In the genomic region with DNA sequence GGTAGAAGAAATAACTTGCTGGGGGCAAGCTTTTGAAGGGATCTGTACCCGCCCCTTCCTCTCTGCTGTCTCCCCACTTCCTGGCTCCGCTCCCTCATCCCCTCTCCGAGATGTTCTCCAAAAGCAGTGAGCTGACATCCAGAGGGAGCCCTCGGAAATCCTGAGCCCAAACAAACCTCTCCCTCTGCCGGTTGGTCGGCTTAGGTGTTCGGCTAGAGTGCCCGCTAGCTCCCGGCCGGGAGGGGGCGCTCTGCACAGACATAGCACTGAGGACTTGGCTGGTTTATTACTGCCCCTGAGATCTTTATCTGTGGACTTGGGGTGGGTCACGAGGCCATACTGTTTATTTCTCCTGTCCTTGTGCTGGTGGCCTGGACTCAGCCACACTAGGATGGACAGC, we compare ENCODE assay signal across 11 mouse cellular contexts. TPM values are rescaled to one million over a fixed set of nuclear protein-coding genes. Genes with fewer than 3 reads are reported as not detected.
A peak's percentile ranks its signal among the peaks of the same experiment; 100 is the strongest.
DNase-seq lines count a peak whose midpoint lies in the region; ATAC-seq and TF ChIP-seq lines count a peak whose summit lies in the region.
"Had no signal": no experiment of that assay in that cellular context is flagged by ENCODE, and none has a peak within 500 bp of the region (broad histone marks: within the 10 kb centered on the region; RNA-seq: fewer than 3 reads in every experiment).

No protein-coding gene starts in this region.

- no peak overlapping the region for H3K4me3 ChIP-seq in kidney, adult 2 months (ENCODE audit: insufficient read depth, low read depth, low read length)
- no peak overlapping the region for H3K4me3 ChIP-seq in kidney, embryonic 14.5 days (ENCODE audit: low read length)
- H3K4me3 ChIP-seq in ES-Bruce4 (ENCODE audit: low read depth, low read length): no peak overlapping the region
- no peak overlapping the region for H3K4me3 ChIP-seq in cortical plate, adult 2 months (ENCODE audit: insufficient read depth, low read length)
- H3K4me3 ChIP-seq: kidney, embryonic 15.5 days had no signal

- no peaks in the 10 kb centered on the region for H3K36me3 ChIP-seq in kidney, adult 2 months (ENCODE audit: control insufficient read depth, insufficient read depth, low read length)
- no peaks in the 10 kb centered on the region for H3K36me3 ChIP-seq in kidney, embryonic 14.5 days (ENCODE audit: control insufficient read depth, insufficient read depth, low read length)
- H3K36me3 ChIP-seq in ES-Bruce4 (ENCODE audit: control insufficient read depth, insufficient read depth, low read length, poor library complexity, severe bottlenecking): no peaks in the 10 kb centered on the region
- H3K36me3 ChIP-seq: kidney, embryonic 15.5 days had no signal

- H3K4me2 ChIP-seq in kidney, embryonic 14.5 days (replicated peaks; ENCODE audit: low read depth, low read length): no peak overlapping the region
- H3K4me2 ChIP-seq: kidney, embryonic 15.5 days had no signal

- peak; percentile 45 for TF ChIP-seq CTCF in kidney, adult 2 months (conservative IDR thresholded peaks at IDR 0.05; ENCODE audit: insufficient read depth, insufficient read length, low read depth, low read length)
- peak; percentile 77 for TF ChIP-seq CTCF in ES-Bruce4 (IDR thresholded peaks at IDR 0.05; ENCODE audit: low read depth, low read length)
- 0 out of 2 replicates have a peak, but pooled peaks have one; percentile 12 for TF ChIP-seq CTCF in cortical plate, adult 2 months (IDR thresholded peaks at IDR 0.05; ENCODE audit: extremely low read depth, insufficient read depth, low read length)

- no peak for DNase-seq in kidney, adult 2 months
- no peak for DNase-seq in right cerebral cortex, postnatal 36 days (ENCODE audit: low spot score in 2 of 2)
- no peak for DNase-seq in embryo, embryonic 11 days
- no peak for DNase-seq in urinary bladder, postnatal 10 days (ENCODE audit: low spot score)
- DNase-seq: adrenal gland, adult 2 months had no signal

- H3K9ac ChIP-seq in kidney, embryonic 14.5 days (ENCODE audit: low read depth, low read length): no peak overlapping the region
- H3K9ac ChIP-seq in ES-Bruce4 (ENCODE audit: low read depth, poor library complexity, severe bottlenecking): no peak overlapping the region
- H3K9ac ChIP-seq: kidney, embryonic 15.5 days had no signal

- H3K27me3 ChIP-seq in kidney, adult 2 months (replicated peaks; ENCODE audit: control insufficient read depth, insufficient read depth, low read length): no peaks in the 10 kb centered on the region
- no peaks in the 10 kb centered on the region for H3K27me3 ChIP-seq in kidney, embryonic 14.5 days (ENCODE audit: control insufficient read depth, insufficient read depth, low read length)
- H3K27me3 ChIP-seq in ES-Bruce4 (ENCODE audit: control insufficient read depth, insufficient read depth, low read length, poor library complexity, severe bottlenecking): no peaks in the 10 kb centered on the region

- 58% methylated on average over 12 of the region's 12 CpGs for WGBS in kidney, adult 2 months
- WGBS in kidney, embryonic 14.5 days: 61% methylated on average over 12 of the region's 12 CpGs

- ATAC-seq in kidney, embryonic 14.5 days (ENCODE audit: low FRiP score, low TSS enrichment): no peak
- ATAC-seq in megakaryocyte progenitor cell, adult 5-6 weeks (replicated peaks; ENCODE audit: poor library complexity): 0 out of 2 replicates have a peak, but pooled peaks have one; percentile 36

- TF ChIP-seq EP300 in ES-Bruce4 (IDR thresholded peaks at IDR 0.05; ENCODE audit: insufficient read depth, low read depth, low read length): no peak

- no peak overlapping the region for H3K27ac ChIP-seq in kidney, adult 2 months (ENCODE audit: insufficient read depth, low read depth, low read length)
- H3K27ac ChIP-seq in kidney, embryonic 14.5 days (ENCODE audit: low read depth, low read length): no peak overlapping the region
- no peak overlapping the region for H3K27ac ChIP-seq in ES-Bruce4 (ENCODE audit: insufficient read depth, low read length)
- H3K27ac ChIP-seq in cortical plate, adult 2 months (ENCODE audit: insufficient read depth, low read length): no peak overlapping the region
- H3K27ac ChIP-seq: kidney, embryonic 15.5 days had no signal

- no peaks in the 10 kb centered on the region for H3K9me3 ChIP-seq in kidney, embryonic 14.5 days (ENCODE audit: control insufficient read depth, low read length)
- H3K9me3 ChIP-seq in ES-Bruce4 (replicated peaks; ENCODE audit: control insufficient read depth, insufficient read depth, low read length, poor library complexity, severe bottlenecking): no peaks in the 10 kb centered on the region
- H3K9me3 ChIP-seq: kidney, embryonic 15.5 days had no signal

- peaks cover 3% of the 10 kb centered on the region; the same call in 1 of the 2 replicates for H3K4me1 ChIP-seq in kidney, adult 2 months (ENCODE audit: control insufficient read depth, insufficient read depth, low read length)
- peaks cover 28% of the 10 kb centered on the region for H3K4me1 ChIP-seq in kidney, embryonic 14.5 days (ENCODE audit: control insufficient read depth, insufficient read depth, low read length)
- no peaks in the 10 kb centered on the region for H3K4me1 ChIP-seq in ES-Bruce4 (ENCODE audit: control insufficient read depth, insufficient read depth, low read length)
- H3K4me1 ChIP-seq in cortical plate, adult 2 months (ENCODE audit: control insufficient read depth, insufficient read depth, low read length): no peaks in the 10 kb centered on the region

- TF ChIP-seq POLR2A in kidney, adult 2 months (IDR thresholded peaks at IDR 0.05; ENCODE audit: low read depth, low read length): no peak
- no peak for TF ChIP-seq POLR2A in ES-Bruce4 (IDR thresholded peaks at IDR 0.05; ENCODE audit: insufficient read depth, low read length)
- no peak for TF ChIP-seq POLR2A in cortical plate, adult 2 months (IDR thresholded peaks at IDR 0.05; ENCODE audit: extremely low read depth, insufficient read depth, low read length)

RNA-seq across cellular contexts. Expression of gene Wfdc1, which starts 3.1 kb away (rescaled TPM):
- 8.4 and 11.8 TPM in 2 replicates for polyA plus RNA-seq in kidney, adult 2 months (2012; rRNA removed)
- 1.8 and 1.9 TPM in 2 replicates for polyA plus RNA-seq in kidney, embryonic 14.5 days (2014; fragmentation: Nextera tagmentation; extraction: Ambion mirVana)
- polyA plus RNA-seq in ES-Bruce4 (2011; ENCODE audit: insufficient read depth, insufficient read length, low read depth, missing spikeins): not detected in 2 replicates
- polyA plus RNA-seq in cortical plate, adult 2 months (2012; rRNA removed): 17.5 and 20.3 TPM in 2 replicates
- not detected in 2 replicates for total RNA-seq in megakaryocyte progenitor cell, adult 5-6 weeks (2015)
- total RNA-seq in megakaryocyte progenitor cell, adult 5-6 weeks (2017): not detected in 2 replicates
- total RNA-seq: megakaryocyte-erythroid progenitor cell, adult 5-6 weeks had no signal

RNA-seq across cellular contexts. Expression of gene Atp2c2, which starts 30.5 kb away (rescaled TPM):
- 0.24 and 0.52 TPM in 2 replicates for polyA plus RNA-seq in kidney, adult 2 months (2012; rRNA removed)
- polyA plus RNA-seq in kidney, embryonic 14.5 days (2014; fragmentation: Nextera tagmentation; extraction: Ambion mirVana): 0.97 and 1.2 TPM in 2 replicates
- 2.8 and 3.4 TPM in 2 replicates for polyA plus RNA-seq in ES-Bruce4 (2011; ENCODE audit: insufficient read depth, insufficient read length, low read depth, missing spikeins)
- polyA plus RNA-seq in cortical plate, adult 2 months (2012; rRNA removed): 0.96 and 1.1 TPM in 2 replicates
- not detected in 2 replicates for total RNA-seq in megakaryocyte progenitor cell, adult 5-6 weeks (2015)
- not detected in 2 replicates for total RNA-seq in megakaryocyte progenitor cell, adult 5-6 weeks (2017)
- polyA plus RNA-seq: adrenal gland, adult 2 months had no signal

RNA-seq across cellular contexts. Expression of gene Kcng4, which starts 33.8 kb away (rescaled TPM):
- 0.56 and 0.58 TPM in 2 replicates for polyA plus RNA-seq in kidney, adult 2 months (2012; rRNA removed)
- polyA plus RNA-seq in kidney, embryonic 14.5 days (2014; fragmentation: Nextera tagmentation; extraction: Ambion mirVana): 0.22 TPM in 1 of 2 replicates, not detected in the other
- polyA plus RNA-seq in ES-Bruce4 (2011; ENCODE audit: insufficient read depth, insufficient read length, low read depth, missing spikeins): not detected in 2 replicates
- 5.3 and 5.5 TPM in 2 replicates for polyA plus RNA-seq in cortical plate, adult 2 months (2012; rRNA removed)
- total RNA-seq in megakaryocyte progenitor cell, adult 5-6 weeks (2015): not detected in 2 replicates
- total RNA-seq in megakaryocyte progenitor cell, adult 5-6 weeks (2017): not detected in 2 replicates
- total RNA-seq: megakaryocyte-erythroid progenitor cell, adult 5-6 weeks had no signal

RNA-seq across cellular contexts. Expression of gene Adad2, which starts 56.7 kb away (rescaled TPM):
- polyA plus RNA-seq in kidney, adult 2 months (2012; rRNA removed): not detected in 2 replicates
- polyA plus RNA-seq in kidney, embryonic 14.5 days (2014; fragmentation: Nextera tagmentation; extraction: Ambion mirVana): 0.29 TPM in 1 of 2 replicates, not detected in the other
- polyA plus RNA-seq in ES-Bruce4 (2011; ENCODE audit: insufficient read depth, insufficient read length, low read depth, missing spikeins): 1.7 and 2.0 TPM in 2 replicates
- polyA plus RNA-seq in cortical plate, adult 2 months (2012; rRNA removed): 0.08 and 0.23 TPM in 2 replicates
- not detected in 2 replicates for total RNA-seq in megakaryocyte progenitor cell, adult 5-6 weeks (2015)
- not detected in 2 replicates for total RNA-seq in megakaryocyte progenitor cell, adult 5-6 weeks (2017)
- total RNA-seq: adrenal gland, adult 2 months; megakaryocyte-erythroid progenitor cell, adult 5-6 weeks had no signal
- polyA plus RNA-seq: adrenal gland, adult 2 months; kidney, embryonic 15.5 days had no signal

Comparison
In these comparisons a context has a peak if more than half of its experiments do, and no peak if none do; other contexts are left out.
1. CTCF ChIP-seq: peak in every context shown above with its lines; median percentile 77 in ES-Bruce4; 45 in kidney, adult 2 months; 12 in cortical plate, adult 2 months.